Mouse (Mus musculus) liver, embryonic 14.5 days (tissue): Measurements from ENCODE around the gene Arhgap24. TPM values are rescaled to one million over a fixed set of nuclear protein-coding genes. Genes with fewer than 3 reads are reported as not detected.

ENCODE experiments used
- ATAC-seq: fragments of 200-750 bp; cut with Nextera tagmentation; 2 replicates; pipeline ENCODE4 v1.8.0; 2017; ENCODE audit warnings: moderate number of reproducible peaks, mild to moderate bottlenecking, moderate library complexity; ENCODE audit not compliant: insufficient read depth
- DNase-seq, 3 experiments: peaks; one replicate each; pipeline ENCODE4 v3.0.0-alpha.2; 2012 to 2013; ENCODE audit warnings: low read depth in 3 of 3, low spot score in 3 of 3
- H3K27ac ChIP-seq: fragments of 300-500 bp; sonication (generic); 2 replicates; pipeline ENCODE4 v1.5.1; 2014; ENCODE audit warnings: moderate library complexity, mild to moderate bottlenecking, control low read depth, inconsistent platforms
- H3K27me3 ChIP-seq: fragments of 300-500 bp; sonication (generic); 2 replicates; pipeline ENCODE4 v1.6.1; 2014; ENCODE audit warnings: mild to moderate bottlenecking, low read length, moderate library complexity; ENCODE audit not compliant: control insufficient read depth, insufficient read depth
- H3K36me3 ChIP-seq: fragments of 300-500 bp; sonication (generic); replicated peaks from 2 replicates; pipeline ENCODE4 v1.6.1; 2014; ENCODE audit warnings: low read depth; ENCODE audit not compliant: control insufficient read depth, insufficient read depth
- H3K4me1 ChIP-seq, 2 experiments: fragments of 200-500 bp in 1 of 2; fragments of 300-500 bp in 1 of 2; sonication (generic) in 1 of 2; replicated peaks; 2 replicates each; pipeline ENCODE4 v1.6.1; 2012 to 2014; ENCODE audit warnings: antibody characterized with exemption in 1 of 2, inconsistent platforms in 1 of 2, low read length in 1 of 2; ENCODE audit not compliant: control insufficient read depth in 2 of 2, insufficient read depth in 2 of 2
- H3K4me2 ChIP-seq: fragments of 300-500 bp; sonication (generic); 2 replicates; pipeline ENCODE4 v1.6.1; 2014; ENCODE audit warnings: low read depth, mild to moderate bottlenecking, control low read depth, moderate library complexity
- H3K4me3 ChIP-seq, 2 experiments: fragments of 200-500 bp in 1 of 2; fragments of 300-500 bp in 1 of 2; sonication (generic) in 1 of 2; 2 replicates each; pipeline ENCODE4 v1.5.1; 2012 to 2014; ENCODE audit warnings: low read depth in 2 of 2, low read length in 2 of 2, mild to moderate bottlenecking in 2 of 2, control low read depth in 1 of 2, inconsistent platforms in 1 of 2, moderate library complexity in 1 of 2; ENCODE audit not compliant: insufficient read depth in 1 of 2
- H3K9ac ChIP-seq: fragments of 300-500 bp; sonication (generic); replicated peaks from 2 replicates; pipeline ENCODE4 v1.6.1; 2014; ENCODE audit warnings: mild to moderate bottlenecking, control low read depth, moderate library complexity
- H3K9me3 ChIP-seq: fragments of 300-500 bp; sonication (generic); 2 replicates; pipeline ENCODE4 v1.6.1; 2016; ENCODE audit warnings: low read length, mixed read lengths; ENCODE audit not compliant: control insufficient read depth
- CTCF ChIP-seq: IDR thresholded peaks from 2 replicates; pipeline ENCODE4 v1.5.1; 2016; ENCODE audit warnings: antibody characterized with exemption, low read depth, control low read depth
- EP300 ChIP-seq: IDR thresholded peaks from 2 replicates; pipeline ENCODE4 v1.6.1; 2016; ENCODE audit warnings: antibody characterized with exemption, low read depth
- WGBS: fragments of 180-500 bp; shearing (Covaris S2); extraction: QIAGEN DNeasy Blood & Tissue Kit; methylation state at CpG from one replicate; pipeline ENCODE4 v1.1.7; 2014; ENCODE audit not compliant: insufficient replicate concordance; 5-methylcytosine and 5-hydroxymethylcytosine counted together
- polyA plus RNA-seq, 2 experiments: library from polyadenylated mRNA; depleted of rRNA in 1 of 2; stranded (reverse) in 1 of 2; unstranded in 1 of 2; fragments of >200 nt; fragmentation: Nextera tagmentation in 1 of 2; extraction: Ambion mirVana in 1 of 2; gene quantifications; 2 replicates each; pipeline versions ENCODE4 v1.2.1 to v1.2.3; 2012 to 2014

Gene Arhgap24
- polyA plus RNA-seq, 2 experiments, result 1.8 to 2.1 TPM

GRCm38 (mm10) chr5:102778253-102778652 is 297.1 kb downstream of the Arhgap24 start:
- H3K4me1 ChIP-seq, result 0 out of 4 replicates have a peak, but pooled peaks cover 0 to 2% of the 10 kb centered on the region in 2 experiments
- no peak overlapping the region for H3K9ac ChIP-seq
- H3K27me3 ChIP-seq, result no peaks in the 10 kb centered on the region
- no peaks in the 10 kb centered on the region for H3K9me3 ChIP-seq
- 15% methylated on average over 5 of the region's 5 CpGs for WGBS
- TF ChIP-seq CTCF (no peak), EP300 (no peak)
- no peak overlapping the region for H3K4me3 ChIP-seq
- ATAC-seq, result no peak
- no peaks in the 10 kb centered on the region for H3K36me3 ChIP-seq
- H3K4me2 ChIP-seq, result no peak overlapping the region
- DNase-seq, result no peak
- H3K27ac ChIP-seq, result no peak overlapping the region

GRCm38 (mm10) chr5:102783585-102783984 is 302.4 kb downstream of the Arhgap24 start:
- Histone ChIP-seq H3K36me3 (no peaks in the 10 kb centered on the region), H3K9me3 (no peaks in the 10 kb centered on the region), H3K27ac (no peak overlapping the region), H3K9ac (no peak overlapping the region), H3K4me1 (0 out of 4 replicates have a peak, but pooled peaks cover 0 to 2% of the 10 kb centered on the region in 2 experiments), H3K4me3 (no peak overlapping the region), H3K27me3 (no peaks in the 10 kb centered on the region), H3K4me2 (no peak overlapping the region)
- TF ChIP-seq EP300, result no peak
- no peak for TF ChIP-seq CTCF
- ATAC-seq (no peak), DNase-seq (no peak)
- WGBS, result 31% methylated on average over 4 of the region's 4 CpGs

GRCm38 (mm10) chr5:102786123-102786522 is 304.9 kb downstream of the Arhgap24 start:
- ATAC-seq (no peak), DNase-seq (no peak)
- Histone ChIP-seq H3K36me3 (no peaks in the 10 kb centered on the region), H3K27ac (no peak overlapping the region), H3K9me3 (no peaks in the 10 kb centered on the region), H3K4me1 (0 out of 4 replicates have a peak, but pooled peaks cover 0 to 2% of the 10 kb centered on the region in 2 experiments), H3K4me3 (no peak overlapping the region), H3K9ac (no peak overlapping the region), H3K27me3 (no peaks in the 10 kb centered on the region), H3K4me2 (no peak overlapping the region)
- 39% methylated on average over 2 of the region's 2 CpGs for WGBS
- no peak for TF ChIP-seq CTCF
- no peak for TF ChIP-seq EP300

- DNase-seq (no peak), ATAC-seq (no peak)
- no peaks in the 10 kb centered on the region for H3K9me3 ChIP-seq
- 51% methylated on average over 3 of the region's 3 CpGs for WGBS
- no peak overlapping the region for H3K9ac ChIP-seq
- H3K4me2 ChIP-seq, result no peak overlapping the region
- no peak overlapping the region for H3K4me3 ChIP-seq
- H3K36me3 ChIP-seq, result no peaks in the 10 kb centered on the region
- no peaks in the 10 kb centered on the region for H3K4me1 ChIP-seq
- TF ChIP-seq EP300 (no peak), CTCF (no peak)
- no peak overlapping the region for H3K27ac ChIP-seq
- H3K27me3 ChIP-seq, result no peaks in the 10 kb centered on the region
Observed at GRCm38 (mm10) chr5:102788437-102788836, 307.2 kb downstream of the Arhgap24 start.

GRCm38 (mm10) chr5:102791273-102791672 is 310.1 kb downstream of the Arhgap24 start:
- Histone ChIP-seq H3K9ac (no peak overlapping the region), H3K36me3 (no peaks in the 10 kb centered on the region), H3K27ac (no peak overlapping the region), H3K4me1 (no peaks in the 10 kb centered on the region), H3K27me3 (no peaks in the 10 kb centered on the region), H3K4me3 (no peak overlapping the region), H3K9me3 (no peaks in the 10 kb centered on the region), H3K4me2 (no peak overlapping the region)
- WGBS, result 41% methylated on average over 4 of the region's 4 CpGs
- no peak for DNase-seq
- ATAC-seq, result no peak
- TF ChIP-seq CTCF (no peak), EP300 (no peak)
